Mouse (Mus musculus): ENCODE results near the gene Kif4.

Gene Kif4

GRCm38 (mm10) chrX:100734359-100734758, 108.8 kb downstream of the Kif4 start:
- no peak for DNase-seq

- DNase-seq, result peak; percentile 48
Observed at GRCm38 (mm10) chrX:100738918-100739317, 113.4 kb downstream of the Kif4 start.

GRCm38 (mm10) chrX:100739443-100739842, 113.9 kb downstream of the Kif4 start:
- DNase-seq, result peak; percentile 17

GRCm38 (mm10) chrX:100740785-100741184, 115.2 kb downstream of the Kif4 start:
- DNase-seq, result no peak

GRCm38 (mm10) chrX:100741940-100742339, 116.4 kb downstream of the Kif4 start:
- peak; percentile 78 for DNase-seq

- no peak for DNase-seq
Observed at GRCm38 (mm10) chrX:100765855-100766254, 140.3 kb downstream of the Kif4 start.

GRCm38 (mm10) chrX:100767181-100767884, 141.8 kb downstream of the Kif4 start, which contains the start of gene Dlg3:
Dlg3 (plus strand) TSS chrX:100767722.
- DNase-seq, result peak; percentile 61

- peak; percentile 20 for DNase-seq
Observed at GRCm38 (mm10) chrX:100767885-100768626, 142.5 kb downstream of the Kif4 start.

- DNase-seq, result peak; percentile 29
Observed at GRCm38 (mm10) chrX:100769281-100769680, 143.7 kb downstream of the Kif4 start.

GRCm38 (mm10) chrX:100774341-100774811, 148.8 kb downstream of the Kif4 start:
- no peak for DNase-seq

- DNase-seq, result no peak
Observed at GRCm38 (mm10) chrX:100775405-100775804, 149.9 kb downstream of the Kif4 start.

- DNase-seq, result peak; percentile 54
Observed at GRCm38 (mm10) chrX:100776494-100776893, 151.0 kb downstream of the Kif4 start.

Data from right cerebral cortex, postnatal 25 days (tissue).